Mouse (Mus musculus): ENCODE data around the gene Gdf3.
"Not testable (repeated sequence)": the region's sequence is repeated elsewhere in the genome, so short reads cannot be mapped to it uniquely, and the experiment has no call there.

Gdf3 gene

DNA sequence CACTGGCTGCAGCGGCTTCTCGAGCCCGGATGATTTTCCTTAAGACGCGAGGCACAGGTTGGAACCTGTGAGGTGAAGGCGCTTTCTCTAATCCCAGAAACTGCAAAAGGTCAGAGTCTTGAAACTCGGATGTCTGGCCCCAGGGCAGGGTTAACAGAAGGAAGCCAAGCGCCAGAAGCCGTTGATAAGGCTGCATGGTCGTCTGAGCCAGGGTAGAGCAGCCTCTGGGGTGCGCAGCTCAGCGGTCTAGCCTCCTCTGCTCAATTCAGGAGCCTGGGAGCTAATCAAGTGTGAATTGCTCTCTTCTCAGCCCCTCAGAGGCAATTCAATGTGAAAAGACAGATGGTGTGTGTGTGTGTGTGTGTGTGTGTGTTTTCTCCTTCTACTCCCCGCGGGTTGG lies at the start of gene Gdf3:
Gene Gdf3, minus strand, starts transcription at position 317 of the 400 bp plus-strand sequence.
- no peak for DNase-seq (ENCODE audit: low read depth, low spot score)

DNA sequence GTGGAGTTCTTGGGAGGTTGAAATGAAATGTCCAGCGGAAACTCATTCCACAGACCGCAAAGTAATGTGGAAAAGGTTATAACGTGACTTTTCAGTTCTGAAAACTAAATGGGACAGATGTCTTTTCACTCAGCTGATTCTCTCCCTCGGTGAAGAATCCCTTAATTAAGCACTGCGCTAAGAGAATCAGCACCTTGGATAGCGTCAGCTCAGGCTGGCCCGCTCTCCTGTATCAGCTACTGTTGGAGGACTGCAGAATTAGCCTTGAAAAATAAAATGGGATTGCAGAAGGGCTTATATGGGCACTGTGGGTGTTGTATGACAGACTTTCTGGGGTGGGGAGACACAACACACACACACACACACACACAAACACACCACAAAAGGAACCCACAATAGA lies 49.7 kb upstream of the Gdf3 start:
- no peak for DNase-seq (ENCODE audit: low read depth, low spot score)

DNA sequence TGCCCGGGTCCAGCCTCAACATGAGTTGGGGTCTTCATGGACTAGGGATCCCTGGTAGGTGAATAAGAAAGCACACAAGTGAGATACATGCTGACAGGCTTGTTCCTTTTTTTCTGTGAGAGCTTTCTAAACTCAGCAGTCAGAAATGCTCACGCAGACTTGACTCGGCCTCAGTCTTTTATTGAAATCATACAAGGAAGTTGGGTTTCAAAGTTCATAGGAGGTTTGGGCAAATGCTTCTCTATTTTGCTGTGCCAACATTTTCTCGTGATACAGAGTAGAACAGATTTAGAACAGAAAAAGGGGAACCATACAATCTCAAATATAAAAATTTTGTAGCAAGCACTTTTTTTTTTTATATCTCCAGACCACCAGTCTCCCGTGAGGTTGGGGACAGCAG lies 47.7 kb upstream of the Gdf3 start:
- no peak for DNase-seq (ENCODE audit: low read depth, low spot score)

DNA sequence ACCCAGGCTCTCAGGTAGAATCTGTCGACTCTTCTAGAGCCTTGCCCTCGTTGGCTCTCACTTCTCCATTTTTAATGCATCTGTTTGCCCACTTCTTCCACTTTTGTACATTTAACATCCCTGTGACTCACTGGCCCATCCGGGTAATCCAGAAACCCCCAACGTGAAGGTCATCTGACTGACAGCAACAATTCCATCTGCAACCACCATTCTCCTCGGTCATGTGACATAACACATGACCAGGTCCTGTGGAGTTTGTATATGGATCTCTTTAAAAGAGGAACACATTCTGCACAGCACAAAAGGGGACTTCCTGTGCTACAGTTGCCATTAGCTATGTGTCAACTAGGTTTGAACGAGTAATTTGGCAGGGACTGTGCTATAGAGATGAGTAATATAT lies 44.4 kb upstream of the Gdf3 start:
- DNase-seq (ENCODE audit: low read depth, low spot score), result no peak

DNA sequence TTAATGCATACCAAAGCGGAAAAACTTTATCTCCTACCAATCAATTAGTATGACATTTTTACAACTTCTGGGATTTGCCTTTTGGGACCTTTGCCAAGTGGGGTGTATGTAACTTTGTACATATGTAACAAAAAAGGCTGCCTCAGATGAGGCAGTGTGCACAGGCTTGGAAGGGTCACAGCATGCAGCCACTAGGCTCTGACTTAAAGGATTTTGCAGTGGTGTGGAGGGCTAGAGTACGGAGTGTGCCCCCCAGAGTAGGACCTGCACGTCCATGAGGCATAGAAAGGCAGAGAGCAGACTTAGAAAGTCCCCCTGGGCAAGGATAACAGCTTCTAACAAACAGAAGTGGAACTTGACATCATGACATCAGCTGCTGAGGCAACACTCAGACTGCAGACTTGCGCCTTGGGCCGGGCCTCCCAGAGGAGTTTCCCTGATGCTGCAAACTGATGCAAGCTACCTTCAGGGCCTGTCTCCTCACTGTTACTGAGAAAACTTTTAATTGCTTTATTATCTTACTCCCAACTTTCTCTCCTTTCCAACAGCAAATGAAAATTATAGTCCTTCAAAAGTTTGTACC lies 40.6 kb upstream of the Gdf3 start:
- no peak for DNase-seq (ENCODE audit: low read depth, low spot score)

DNA sequence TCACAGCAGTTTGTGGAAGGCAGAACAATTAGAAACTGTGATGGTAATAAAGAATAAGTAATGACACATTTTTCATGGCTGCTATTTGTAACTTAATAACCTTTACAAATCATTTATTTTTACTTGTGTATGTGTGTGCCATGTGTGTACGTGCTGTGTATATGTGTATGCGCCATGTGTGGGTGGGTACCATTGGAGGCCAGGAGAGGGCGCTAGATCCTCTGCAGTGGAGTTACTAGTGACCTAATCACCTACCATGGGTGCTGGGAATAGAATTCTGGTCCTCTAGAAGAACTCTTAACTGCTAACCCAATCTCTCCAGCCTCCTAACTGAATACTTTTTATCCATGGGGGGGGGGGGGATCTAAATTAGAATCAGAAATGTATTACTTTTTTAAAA lies 40.0 kb upstream of the Gdf3 start:
- no peak for DNase-seq (ENCODE audit: low read depth, low spot score)

DNA sequence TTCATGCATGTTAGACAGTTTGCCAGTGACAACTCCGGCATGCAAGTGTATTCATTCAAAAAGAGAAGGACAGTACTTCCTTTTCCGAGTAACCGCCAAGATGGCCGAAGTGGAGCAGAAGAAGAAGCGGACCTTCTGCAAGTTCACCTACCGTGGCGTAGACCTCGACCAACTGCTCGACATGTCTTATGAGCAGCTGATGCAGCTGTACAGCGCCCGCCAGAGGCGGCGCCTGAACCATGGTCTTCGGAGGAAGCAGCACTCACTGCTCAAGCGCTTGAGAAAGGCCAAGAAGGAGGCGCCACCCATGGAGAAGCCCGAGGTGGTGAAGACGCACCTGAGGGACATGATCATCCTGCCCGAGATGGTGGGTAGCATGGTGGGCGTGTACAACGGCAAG lies 34.3 kb upstream of the Gdf3 start:
- DNase-seq (ENCODE audit: low read depth, low spot score), result not testable (repeated sequence)

DNA sequence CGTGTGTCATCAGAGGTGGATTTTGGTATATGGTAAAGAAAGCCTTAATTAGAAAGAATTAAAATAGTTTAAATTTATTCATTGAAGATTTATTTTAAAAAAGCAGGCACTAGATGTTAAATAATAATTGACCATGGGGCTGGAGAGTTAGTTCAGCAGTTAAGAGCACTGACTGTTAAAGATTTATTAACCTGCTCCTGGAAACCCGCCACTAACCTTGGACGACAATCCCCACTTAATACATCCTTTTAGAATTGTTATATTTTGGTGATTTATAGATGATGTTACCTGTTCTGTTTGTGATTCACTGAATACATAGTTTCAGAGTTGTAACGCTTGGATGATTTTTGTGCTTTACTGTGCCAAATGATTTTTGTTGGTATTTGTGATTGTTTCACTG lies 27.7 kb upstream of the Gdf3 start:
- not testable (repeated sequence) for DNase-seq (ENCODE audit: low read depth, low spot score)

DNA sequence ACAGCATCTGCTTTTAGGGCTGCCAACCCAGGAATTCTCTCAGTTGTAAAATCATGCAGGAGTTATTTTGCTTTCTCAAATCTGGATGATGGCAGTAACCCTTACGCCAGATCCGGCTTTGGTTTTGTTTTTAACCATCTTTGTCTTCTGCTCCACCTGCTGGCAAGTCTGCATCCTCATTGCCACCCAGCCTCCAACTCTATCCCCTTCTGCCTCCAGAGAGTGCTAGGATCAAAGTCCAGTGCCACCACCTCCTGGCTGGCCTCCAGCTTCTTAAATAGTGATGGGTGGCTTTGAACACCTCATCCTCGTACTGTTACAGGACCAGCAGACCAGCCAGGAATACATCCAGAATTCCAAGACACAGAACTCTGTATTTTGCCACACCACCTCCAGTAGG lies 26.8 kb upstream of the Gdf3 start:
- DNase-seq (ENCODE audit: low read depth, low spot score), result no peak

DNA sequence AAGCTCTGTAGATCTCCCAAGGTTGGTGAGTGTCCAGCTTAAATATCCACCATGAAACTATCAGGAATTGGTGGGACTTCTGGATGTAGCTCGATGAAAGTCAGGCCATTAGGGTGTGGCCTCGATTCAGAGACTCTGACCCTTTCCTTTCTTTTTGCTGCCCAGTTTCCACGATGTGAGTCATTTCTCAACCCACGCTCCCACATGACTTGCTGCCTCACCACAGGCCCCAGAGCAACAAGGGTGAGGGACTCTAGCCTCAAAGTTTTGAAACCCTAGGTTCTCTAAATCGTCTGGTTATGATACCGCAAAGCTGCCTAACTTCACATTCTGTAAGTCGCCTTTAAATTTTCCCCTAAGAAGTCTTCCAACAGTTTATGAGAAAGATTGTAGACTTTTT lies 25.4 kb upstream of the Gdf3 start:
- DNase-seq (ENCODE audit: low read depth, low spot score), result no peak

DNA sequence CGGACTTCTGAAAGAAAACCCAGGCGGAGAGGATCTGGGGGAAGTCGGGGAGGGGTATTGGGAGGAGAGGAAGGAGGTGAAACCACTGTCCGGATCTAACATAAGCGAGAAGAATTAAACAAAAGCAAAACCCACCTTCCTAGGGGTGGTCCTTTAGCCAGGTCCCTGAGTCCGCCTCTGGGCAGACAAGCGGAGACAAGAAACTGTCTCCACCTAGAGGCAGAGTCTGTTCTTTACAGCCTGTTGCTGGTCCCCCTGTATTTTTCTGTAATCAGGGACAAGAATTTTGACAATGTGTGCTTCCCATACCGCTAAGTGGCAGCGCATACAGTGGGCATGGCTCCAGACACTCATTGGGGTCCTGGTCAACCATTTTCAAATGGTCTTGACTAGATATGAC lies 23.5 kb upstream of the Gdf3 start:
- peak; percentile 12 for DNase-seq (ENCODE audit: low read depth, low spot score)

DNA sequence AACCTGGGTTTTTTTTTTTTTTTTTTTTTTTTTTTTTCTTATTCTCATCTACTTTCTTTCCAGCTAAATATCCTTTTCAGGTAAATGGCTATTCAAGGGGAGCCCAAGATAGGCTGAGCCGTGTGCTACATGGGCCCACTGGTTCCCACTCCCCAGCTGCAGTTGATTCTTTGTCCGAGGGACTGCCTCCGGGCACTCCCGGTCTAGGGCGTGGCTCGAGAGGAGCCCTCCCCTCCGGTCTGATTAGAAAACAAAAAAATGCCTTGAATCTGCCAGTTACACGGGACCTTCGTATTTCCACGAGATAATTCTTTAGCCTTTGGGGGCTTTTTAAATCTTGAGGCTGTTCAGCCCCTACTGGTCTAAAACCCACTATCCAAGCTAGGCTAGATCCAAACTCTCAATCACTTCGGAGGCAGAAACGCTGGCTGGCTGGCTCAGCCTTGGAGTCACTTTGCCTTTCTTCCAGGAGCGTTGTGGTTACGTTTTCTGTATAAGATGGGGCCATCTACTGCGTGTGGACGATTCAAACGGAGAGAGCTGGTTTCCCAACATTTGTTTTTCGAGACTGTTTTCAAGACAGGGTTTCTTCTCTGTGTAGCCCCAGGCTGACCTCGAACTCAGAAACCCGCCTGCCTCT lies 17.7 kb upstream of the Gdf3 start:
- no peak for DNase-seq (ENCODE audit: low read depth, low spot score)

DNA sequence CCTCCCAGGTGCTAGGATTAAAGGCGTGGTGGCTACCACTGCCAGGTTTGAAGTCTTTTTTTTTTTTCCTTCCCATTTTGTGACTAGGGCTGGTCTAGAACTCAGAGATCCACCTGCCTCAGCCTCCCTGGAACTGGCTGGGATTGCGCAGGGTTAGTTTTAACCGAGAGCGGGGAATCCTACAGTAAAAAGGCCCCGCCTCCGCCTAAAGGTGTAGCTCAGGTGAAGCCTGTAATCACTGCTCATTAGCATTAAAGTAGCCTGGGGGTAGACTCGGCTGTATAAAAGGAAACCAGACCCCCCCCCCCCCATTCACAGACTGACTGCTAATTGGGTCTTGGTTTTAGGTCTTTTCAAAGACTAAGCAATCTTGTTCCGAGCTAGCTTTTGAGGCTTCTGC lies 16.2 kb upstream of the Gdf3 start, which contains the start of gene Dppa3:
Gene Dppa3, plus strand, starts transcription at position 301 of the 400 bp plus-strand sequence.
- DNase-seq (ENCODE audit: low read depth, low spot score), result no peak

DNA sequence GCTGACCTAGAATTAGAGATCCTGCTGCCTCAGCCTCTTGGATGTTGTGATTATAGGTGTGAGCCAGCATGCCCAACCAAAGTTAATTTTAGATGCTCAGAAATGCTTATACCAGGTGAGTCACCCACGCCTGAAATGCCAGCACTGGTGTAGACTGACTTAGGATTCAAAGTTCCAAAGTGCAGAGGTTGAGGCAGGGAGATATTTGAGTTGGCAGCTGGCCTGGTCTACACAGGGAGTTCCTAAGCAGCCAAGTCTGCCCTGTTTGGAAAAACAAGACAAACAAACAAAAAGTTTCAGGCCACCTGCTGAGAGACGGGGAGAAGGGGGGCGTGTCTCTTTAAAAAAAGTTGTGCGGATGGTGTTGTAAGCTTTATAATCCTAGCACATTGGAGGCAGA lies 15.3 kb upstream of the Gdf3 start:
- DNase-seq (ENCODE audit: low read depth, low spot score), result no peak

DNA sequence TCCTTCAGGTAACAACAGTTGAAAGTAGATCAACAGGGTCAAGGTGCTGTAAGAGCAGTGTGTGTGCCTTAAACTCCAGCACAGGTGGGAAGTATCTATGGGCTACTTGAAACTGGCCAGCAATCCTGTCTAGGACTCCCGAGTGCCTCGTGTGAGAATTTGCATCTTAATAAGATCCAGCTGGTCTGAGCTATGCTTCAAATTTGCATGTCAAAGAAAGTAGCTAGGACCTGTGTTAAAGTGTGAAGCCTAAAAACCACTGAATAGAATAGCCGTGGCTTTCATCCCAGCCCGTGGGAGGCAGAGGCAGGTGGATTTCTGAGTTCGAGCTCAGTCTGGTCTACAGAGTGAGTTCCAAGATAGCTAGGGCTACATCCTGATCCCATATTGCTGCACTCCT lies 14.6 kb upstream of the Gdf3 start:
- DNase-seq (ENCODE audit: low read depth, low spot score), result no peak

DNA sequence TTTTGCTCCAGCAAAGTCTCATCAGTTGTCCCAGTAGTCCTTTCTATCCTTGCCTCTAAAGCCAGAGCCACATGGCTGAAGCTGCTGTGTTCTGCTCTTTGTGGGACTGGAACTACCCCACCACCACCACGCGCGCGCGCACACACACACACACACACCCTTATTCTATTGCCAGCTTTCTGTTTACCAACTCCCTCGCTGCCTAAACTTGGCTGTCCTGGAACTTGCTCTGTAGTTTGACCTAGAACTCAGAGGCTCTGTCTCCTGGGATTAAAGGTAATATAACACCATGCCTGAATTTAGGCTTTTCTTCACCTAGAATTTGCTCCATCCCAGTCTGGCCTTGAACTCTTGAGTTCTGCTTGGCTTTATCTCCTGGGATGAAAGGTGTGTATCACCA lies 11.2 kb upstream of the Gdf3 start:
- DNase-seq (ENCODE audit: low read depth, low spot score), result no peak

DNA sequence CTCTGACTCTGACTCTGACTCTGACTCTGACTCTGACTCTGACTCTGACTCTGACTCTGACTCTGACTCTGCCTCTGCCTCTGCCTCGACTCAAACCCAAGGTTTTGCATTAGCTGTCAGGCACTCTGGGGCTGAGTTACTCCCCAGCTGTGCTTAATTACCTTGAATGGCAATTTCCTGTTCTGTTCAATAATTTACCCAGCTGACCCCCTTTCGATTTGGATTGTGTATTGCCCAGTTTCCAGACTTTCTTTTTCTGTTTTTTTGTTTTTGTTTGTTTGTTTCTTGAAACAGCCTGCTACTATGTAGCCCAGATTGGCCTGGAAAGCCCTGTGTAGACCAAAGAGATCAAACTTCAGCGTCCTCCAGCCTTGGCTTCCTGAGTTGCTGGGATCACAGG lies 6.1 kb upstream of the Gdf3 start:
- DNase-seq (ENCODE audit: low read depth, low spot score), result no peak

DNA sequence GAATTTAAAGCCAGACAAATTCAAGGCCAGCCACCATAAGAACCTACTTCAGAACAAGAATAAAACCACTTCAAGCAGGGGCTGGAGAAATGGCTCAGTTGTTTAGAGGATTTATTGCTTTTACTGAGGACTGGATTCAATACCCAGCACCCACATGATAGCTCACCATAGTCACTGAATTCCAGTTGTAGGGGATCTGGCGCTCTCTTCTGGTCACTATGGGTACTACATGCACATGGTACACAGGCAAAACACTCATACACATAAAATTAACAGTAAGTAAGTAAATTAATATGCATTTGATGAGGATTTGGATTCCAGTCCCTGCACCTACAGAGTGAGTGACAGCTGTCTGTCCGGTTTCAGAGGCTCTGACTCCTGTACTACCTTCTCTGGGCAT lies 4.2 kb upstream of the Gdf3 start:
- DNase-seq (ENCODE audit: low read depth, low spot score), result no peak

DNA sequence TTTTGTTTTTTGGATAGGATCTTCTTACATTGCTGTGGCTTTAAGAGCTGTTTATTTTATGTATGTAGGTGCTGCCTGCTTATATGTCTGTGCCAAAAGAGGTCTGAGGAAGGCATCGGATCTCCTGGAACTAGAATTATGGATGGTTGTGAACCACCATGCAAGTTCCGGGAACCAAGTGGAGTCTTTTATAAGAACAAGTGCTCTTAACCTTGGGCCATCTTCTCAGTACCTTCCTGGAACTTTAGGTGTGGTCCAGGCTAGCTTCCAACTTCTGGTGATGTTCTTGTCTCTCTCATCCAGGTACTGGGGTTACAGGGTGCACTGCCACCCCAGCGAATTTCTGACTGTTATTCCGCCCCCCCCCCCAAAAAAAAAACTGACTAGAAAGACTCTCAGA lies 2.5 kb upstream of the Gdf3 start:
- no peak for DNase-seq (ENCODE audit: low read depth, low spot score)

DNA sequence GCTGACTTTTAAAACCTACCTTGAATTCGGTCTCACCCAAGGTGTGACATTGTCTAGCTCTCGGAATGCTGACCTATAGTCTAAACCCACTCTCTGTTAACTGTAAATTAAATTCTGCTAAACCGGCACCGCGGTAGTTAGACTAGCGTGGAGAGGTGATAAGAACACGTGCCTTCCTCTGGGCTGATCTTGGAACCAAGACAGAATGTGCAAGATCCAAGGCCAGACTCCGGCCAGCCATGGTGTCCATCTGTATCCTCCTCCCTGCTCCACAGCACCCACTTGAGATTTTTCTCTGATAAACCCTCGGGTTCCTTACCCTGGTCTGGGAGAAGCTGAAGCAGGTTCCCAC lies 534 bp downstream of the Gdf3 start:
- no peak for DNase-seq (ENCODE audit: low read depth, low spot score)

DNA sequence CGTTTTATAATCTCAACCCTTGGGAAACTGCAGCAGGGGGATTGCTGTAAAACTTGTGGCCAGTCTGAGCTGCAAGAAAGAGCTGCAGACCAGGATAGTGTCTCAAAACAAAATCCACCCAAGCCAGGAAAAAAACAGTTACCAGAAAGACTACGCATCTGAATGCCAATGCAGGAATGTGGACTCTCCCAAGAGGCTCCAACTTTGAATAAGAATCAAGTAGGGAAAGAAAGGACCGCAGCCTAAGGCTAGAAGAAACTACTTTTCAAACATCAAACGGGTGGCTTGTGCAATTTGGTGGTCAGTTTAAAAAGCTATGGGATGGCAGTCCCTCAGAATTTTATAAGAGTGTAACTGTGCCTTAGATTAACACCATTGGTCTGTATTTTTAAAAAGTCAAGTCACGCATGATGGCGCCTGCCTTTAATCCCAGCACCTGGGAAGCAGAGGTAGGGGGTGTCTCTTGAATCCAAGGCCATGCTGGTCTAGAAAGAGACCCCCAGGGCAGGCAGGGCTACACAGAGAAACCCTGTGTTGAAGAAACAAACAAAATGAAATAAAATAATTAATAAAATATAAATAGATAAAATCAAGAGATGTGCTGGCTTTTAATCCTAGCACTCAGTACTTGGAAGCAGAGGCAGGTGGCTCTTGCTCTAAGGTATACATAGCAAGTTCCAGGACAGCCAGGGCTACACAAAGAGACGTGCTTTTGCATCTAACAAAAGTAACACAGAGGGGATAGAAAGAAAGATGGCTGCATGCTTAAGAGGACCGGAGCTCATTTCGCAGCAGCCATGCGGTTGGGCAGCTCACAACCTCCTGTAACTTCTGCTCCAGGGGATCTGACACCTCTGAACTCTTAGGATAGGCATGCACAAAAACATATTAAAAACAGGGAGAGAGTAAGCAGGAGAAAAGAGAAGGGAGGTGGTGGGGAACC lies 1.2 kb downstream of the Gdf3 start:
- no peak for DNase-seq (ENCODE audit: low read depth, low spot score)

DNA sequence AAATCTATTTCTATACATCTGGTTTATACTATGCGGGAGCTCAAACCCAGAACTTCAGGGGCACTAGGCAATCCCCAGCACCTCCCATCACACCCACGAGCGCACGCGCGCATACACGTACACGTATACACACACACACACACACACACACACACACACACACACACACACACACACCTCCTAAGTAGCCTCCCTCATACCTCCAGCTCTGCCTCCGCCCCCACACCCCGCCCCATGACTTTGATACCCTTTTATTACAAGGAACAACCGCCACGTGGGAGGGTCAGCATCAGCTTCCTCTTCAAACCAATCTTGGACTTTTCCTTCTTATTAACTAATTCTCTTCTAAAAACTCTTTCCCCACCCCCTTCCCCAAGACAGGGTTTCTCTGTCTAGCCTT lies 2.2 kb downstream of the Gdf3 start:
- no peak for DNase-seq (ENCODE audit: low read depth, low spot score)

DNA sequence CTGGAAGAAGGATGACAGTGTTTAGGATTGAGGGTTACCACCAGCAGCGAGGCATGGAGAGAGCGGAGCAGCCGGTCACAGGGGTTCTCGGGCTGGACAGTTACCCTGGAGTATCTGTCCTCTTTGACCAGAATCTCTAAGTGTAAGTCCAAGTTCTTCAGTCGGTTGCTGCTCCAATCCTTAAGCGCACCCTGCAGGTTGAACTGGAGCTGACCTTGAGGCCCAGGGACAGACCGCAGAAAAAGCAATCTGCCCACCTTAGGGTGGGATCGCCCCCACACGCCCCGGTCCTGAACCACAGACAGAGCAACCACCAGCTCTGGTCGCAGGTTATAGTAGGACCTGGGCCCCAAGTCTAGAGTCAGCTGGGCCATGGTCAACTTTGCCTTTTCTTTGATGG lies 3.2 kb downstream of the Gdf3 start:
- no peak for DNase-seq (ENCODE audit: low read depth, low spot score)
